In genomic region chr8:11956268-11956667, GRCm38 (mm10) we compare ENCODE assay signal across 14 mouse cellular contexts.
DNase-seq lines count a peak whose midpoint lies in the region; ATAC-seq and TF ChIP-seq lines count a peak whose summit lies in the region.
"Had no signal": no experiment of that assay in that cellular context is flagged by ENCODE, and none has a peak within 500 bp of the region (broad histone marks: within the 10 kb centered on the region; RNA-seq: fewer than 3 reads in every experiment).

No protein-coding gene starts in this region.

- no peak overlapping the region for H3K9ac ChIP-seq in heart, adult 2 months (ENCODE audit: low read depth, low read length)
- H3K9ac ChIP-seq in limb, embryonic 12.5 days (replicated peaks), result 0 out of 2 replicates have a peak overlapping the region, but pooled peaks have one; percentile 8
- 0 out of 2 replicates have a peak overlapping the region, but pooled peaks have one; percentile 26 for H3K9ac ChIP-seq in neural tube, embryonic 13.5 days
- peak overlapping the region; percentile 38; the same call in 1 of the 2 replicates for H3K9ac ChIP-seq in limb, embryonic 14.5 days (ENCODE audit: low read depth, low read length, severe bottlenecking)
- H3K9ac ChIP-seq: embryonic facial prominence, embryonic 12.5 days; forebrain, embryonic 15.5 days; heart, embryonic 12.5 days; hindbrain, embryonic 15.5 days had no signal

- no peak overlapping the region for H3K27ac ChIP-seq in heart, adult 2 months
- H3K27ac ChIP-seq in limb, embryonic 12.5 days, result no peak overlapping the region
- no peak overlapping the region for H3K27ac ChIP-seq in limb, embryonic 10.5 days
- H3K27ac ChIP-seq in neural tube, embryonic 13.5 days (replicated peaks), result no peak overlapping the region
- H3K27ac ChIP-seq in limb, embryonic 14.5 days (replicated peaks; ENCODE audit: low read depth, low read length), result no peak overlapping the region
- H3K27ac ChIP-seq: embryonic facial prominence, embryonic 12.5 days; forebrain, embryonic 15.5 days; hindbrain, embryonic 15.5 days had no signal

- no peaks in the 10 kb centered on the region; the same call in none of the 2 replicates for H3K27me3 ChIP-seq in heart, adult 2 months (ENCODE audit: control insufficient read depth, insufficient read depth, low read length)
- H3K27me3 ChIP-seq in limb, embryonic 12.5 days, result peaks cover 35% of the 10 kb centered on the region
- H3K27me3 ChIP-seq in limb, embryonic 10.5 days (ENCODE audit: low read depth, poor library complexity, severe bottlenecking), result peaks cover 9% of the 10 kb centered on the region
- H3K27me3 ChIP-seq in neural tube, embryonic 13.5 days, result peaks cover 34% of the 10 kb centered on the region
- no peaks in the 10 kb centered on the region for H3K27me3 ChIP-seq in limb, embryonic 14.5 days (ENCODE audit: control insufficient read depth, insufficient read depth, low read length)
- H3K27me3 ChIP-seq: embryonic facial prominence, embryonic 12.5 days; forebrain, embryonic 15.5 days had no signal

- no peak for TF ChIP-seq EP300 in heart, adult 2 months (IDR thresholded peaks at IDR 0.05; ENCODE audit: insufficient read depth, low read depth, low read length)

- no peak for TF ChIP-seq POLR2A in heart, adult 2 months (IDR thresholded peaks at IDR 0.05; ENCODE audit: insufficient read depth, low read depth, low read length)
- no peak for TF ChIP-seq POLR2A in limb, embryonic 14.5 days (IDR thresholded peaks at IDR 0.05; ENCODE audit: borderline replicate concordance, extremely low read depth, insufficient read depth, insufficient read length)

- no peaks in the 10 kb centered on the region for H3K79me2 ChIP-seq in heart, adult 2 months (replicated peaks; ENCODE audit: control insufficient read depth, insufficient read depth, low read length)

- 18% methylated on average over 7 of the region's 7 CpGs for WGBS in heart, adult 2 months
- WGBS in limb, embryonic 12.5 days, result 25% methylated on average over 7 of the region's 7 CpGs
- WGBS in limb, embryonic 10.5 days, result 29% methylated on average over 7 of the region's 7 CpGs
- WGBS in neural tube, embryonic 13.5 days, result 23% methylated on average over 7 of the region's 7 CpGs
- 32% methylated on average over 7 of the region's 7 CpGs for WGBS in limb, embryonic 14.5 days

- H3K4me1 ChIP-seq in heart, adult 2 months (ENCODE audit: control insufficient read depth, insufficient read depth, low read length), result no peaks in the 10 kb centered on the region
- H3K4me1 ChIP-seq in limb, embryonic 12.5 days (replicated peaks), result no peaks in the 10 kb centered on the region
- H3K4me1 ChIP-seq in limb, embryonic 10.5 days, result no peaks in the 10 kb centered on the region
- H3K4me1 ChIP-seq in neural tube, embryonic 13.5 days (replicated peaks), result no peaks in the 10 kb centered on the region
- no peaks in the 10 kb centered on the region for H3K4me1 ChIP-seq in limb, embryonic 14.5 days (ENCODE audit: control insufficient read depth, insufficient read depth, low read length)
- H3K4me1 ChIP-seq: embryonic facial prominence, embryonic 12.5 days; forebrain, embryonic 15.5 days; heart, embryonic 12.5 days; hindbrain, embryonic 15.5 days had no signal

- H3K4me3 ChIP-seq in heart, adult 2 months, result no peak overlapping the region
- no peak overlapping the region for H3K4me3 ChIP-seq in limb, embryonic 12.5 days (replicated peaks)
- no peak overlapping the region for H3K4me3 ChIP-seq in limb, embryonic 10.5 days
- no peak overlapping the region for H3K4me3 ChIP-seq in neural tube, embryonic 13.5 days
- H3K4me3 ChIP-seq in limb, embryonic 14.5 days (replicated peaks; ENCODE audit: low read length), result no peak overlapping the region
- H3K4me3 ChIP-seq: embryonic facial prominence, embryonic 12.5 days; forebrain, embryonic 15.5 days; heart, embryonic 12.5 days; hindbrain, embryonic 15.5 days had no signal

- intact Hi-C loops in heart, adult 2 months (cut with DNase I), result loop anchor here (2.0 to 5.0 kb wide), 2 partner anchors 651 to 671 kb away; no protein-coding TSS in a partner anchor
- intact Hi-C loops in left cerebral cortex, postnatal 14 days (cut with DNase I), result loop anchor here (2.0 kb wide), 3 partner anchors 609 to 723 kb away; no protein-coding TSS in a partner anchor

- H3K4me2 ChIP-seq in limb, embryonic 12.5 days, result no peak overlapping the region
- no peak overlapping the region for H3K4me2 ChIP-seq in neural tube, embryonic 13.5 days
- H3K4me2 ChIP-seq in limb, embryonic 14.5 days (replicated peaks; ENCODE audit: low read depth, low read length, severe bottlenecking), result no peak overlapping the region
- H3K4me2 ChIP-seq: embryonic facial prominence, embryonic 12.5 days; forebrain, embryonic 15.5 days; heart, embryonic 12.5 days; hindbrain, embryonic 15.5 days had no signal

- ATAC-seq in limb, embryonic 12.5 days (ENCODE audit: insufficient number of reproducible peaks, insufficient read depth, low FRiP score, low TSS enrichment, low read depth), result no peak
- ATAC-seq in neural tube, embryonic 13.5 days (ENCODE audit: low read depth), result no peak
- ATAC-seq in limb, embryonic 14.5 days (ENCODE audit: low FRiP score, low read depth), result no peak

- no peaks in the 10 kb centered on the region for H3K36me3 ChIP-seq in heart, adult 2 months (ENCODE audit: control insufficient read depth, insufficient read depth, low read length)
- no peaks in the 10 kb centered on the region for H3K36me3 ChIP-seq in limb, embryonic 12.5 days
- no peaks in the 10 kb centered on the region for H3K36me3 ChIP-seq in limb, embryonic 10.5 days
- no peaks in the 10 kb centered on the region for H3K36me3 ChIP-seq in neural tube, embryonic 13.5 days
- H3K36me3 ChIP-seq in limb, embryonic 14.5 days (ENCODE audit: control insufficient read depth, insufficient read depth, low read length), result no peaks in the 10 kb centered on the region
- H3K36me3 ChIP-seq: embryonic facial prominence, embryonic 12.5 days; forebrain, embryonic 15.5 days; heart, embryonic 12.5 days; hindbrain, embryonic 15.5 days had no signal

- peak; percentile 72 for DNase-seq in heart, adult 11 months
- no peak for DNase-seq in heart, adult 2 months
- DNase-seq in limb, embryonic 10.5 days (ENCODE audit: low spot score), result no peak
- DNase-seq in neural tube, embryonic 10.5 days (ENCODE audit: extremely low spot score, low spot score), result no peak
- DNase-seq in limb, embryonic 14.5 days (ENCODE audit: low spot score), result no peak
- no peak for DNase-seq in left cerebral cortex, postnatal 14 days (ENCODE audit: low spot score in 2 of 2)
- DNase-seq: adrenal gland, adult 8-10 months; gastrocnemius, postnatal 10 days had no signal

- no peak for TF ChIP-seq CTCF in heart, adult 2 months (IDR thresholded peaks at IDR 0.05)

- H3K9me3 ChIP-seq in limb, embryonic 12.5 days, result peaks cover 5% of the 10 kb centered on the region; the same call in 1 of the 2 replicates
- no peaks in the 10 kb centered on the region for H3K9me3 ChIP-seq in limb, embryonic 10.5 days (replicated peaks)
- peaks cover 5% of the 10 kb centered on the region; the same call in 1 of the 2 replicates for H3K9me3 ChIP-seq in neural tube, embryonic 13.5 days
- no peaks in the 10 kb centered on the region for H3K9me3 ChIP-seq in limb, embryonic 14.5 days (ENCODE audit: control insufficient read depth, low read length)
- H3K9me3 ChIP-seq: embryonic facial prominence, embryonic 12.5 days; forebrain, embryonic 15.5 days; hindbrain, embryonic 15.5 days had no signal
